Mouse (Mus musculus) heart, postnatal 0 days (tissue): Measurements from ENCODE around the gene Glmp.

ENCODE experiments used
- CTCF ChIP-seq: IDR thresholded peaks from 2 replicates; pipeline ENCODE4 v1.5.1; 2016; ENCODE audit warnings: antibody characterized with exemption, control low read depth, low read depth
- EP300 ChIP-seq: IDR thresholded peaks from 2 replicates; pipeline ENCODE4 v1.6.1; 2016; ENCODE audit warnings: antibody characterized with exemption, low read depth

GRCm38 (mm10) chr3:88276121-88276520 is 48.7 kb upstream of the Glmp start:
- TF ChIP-seq CTCF (no peak), EP300 (no peak)
